Mouse (Mus musculus) kidney, embryonic 16.5 days (tissue): ENCODE results near the gene Hcfc2. TPM values are rescaled to one million over a fixed set of nuclear protein-coding genes. Genes with fewer than 3 reads are reported as not detected.

Source experiments
- ATAC-seq: fragments of 200-750 bp; cut with Nextera tagmentation; 2 replicates; pipeline ENCODE4 v1.8.0; 2017; ENCODE audit warnings: moderate TSS enrichment; ENCODE audit not compliant: low FRiP score, low TSS enrichment
- H3K27ac ChIP-seq: fragments of 300-500 bp; sonication (generic); 2 replicates; pipeline ENCODE4 v1.5.1; 2014; ENCODE audit warnings: low read length
- H3K27me3 ChIP-seq: fragments of 300-500 bp; sonication (generic); 2 replicates; pipeline ENCODE4 v1.6.1; 2014; ENCODE audit warnings: low read length, control low read depth, mixed read lengths; ENCODE audit not compliant: insufficient read depth
- H3K36me3 ChIP-seq: fragments of 300-500 bp; sonication (generic); 2 replicates; pipeline ENCODE4 v1.6.1; 2014; ENCODE audit warnings: low read length, control low read depth, mixed read lengths; ENCODE audit not compliant: insufficient read depth
- H3K4me1 ChIP-seq: fragments of 300-500 bp; sonication (generic); 2 replicates; pipeline ENCODE4 v1.6.1; 2014; ENCODE audit warnings: low read length, control low read depth, mixed read lengths; ENCODE audit not compliant: insufficient read depth
- H3K4me2 ChIP-seq: fragments of 300-500 bp; sonication (generic); replicated peaks from 2 replicates; pipeline ENCODE4 v1.6.1; 2014; ENCODE audit warnings: low read depth, low read length
- H3K4me3 ChIP-seq: fragments of 300-500 bp; sonication (generic); 2 replicates; pipeline ENCODE4 v1.5.1; 2014; ENCODE audit warnings: mild to moderate bottlenecking, low read length
- H3K9ac ChIP-seq: fragments of 300-500 bp; sonication (generic); replicated peaks from 2 replicates; pipeline ENCODE4 v1.6.1; 2014; ENCODE audit warnings: low read length
- H3K9me3 ChIP-seq: fragments of 300-500 bp; sonication (generic); 2 replicates; pipeline ENCODE4 v1.6.1; 2016; ENCODE audit warnings: low read length, control low read depth
- WGBS: fragments of 180-500 bp; shearing (Covaris S2); extraction: QIAGEN DNeasy Blood & Tissue Kit; methylation state at CpG from one replicate; pipeline ENCODE4 v1.1.7; 2014; 5-methylcytosine and 5-hydroxymethylcytosine counted together
- polyA plus RNA-seq: library from polyadenylated mRNA; unstranded; fragments of >200 nt; fragmentation: Nextera tagmentation; extraction: Ambion mirVana; gene quantifications from 2 replicates; pipeline ENCODE4 v1.2.1, GENCODE M21; 2015

The Hcfc2 gene
- polyA plus RNA-seq, 1 experiment from 2014 or later = 30.4 TPM

GRCm38 (mm10) chr10:82778791-82779549, 83.0 kb downstream of the Hcfc2 start:
- Histone ChIP-seq H3K4me2 (no peak overlapping the region), H3K27ac (no peak overlapping the region), H3K4me3 (no peak overlapping the region), H3K27me3 (no peaks in the 10 kb centered on the region), H3K9ac (no peak overlapping the region), H3K4me1 (peaks cover 4% of the 10 kb centered on the region; the same call in 1 of the 2 replicates), H3K36me3 (no peaks in the 10 kb centered on the region), H3K9me3 (no peaks in the 10 kb centered on the region)
- WGBS = 76% methylated on average over 8 of the region's 8 CpGs
- ATAC-seq = no peak

- no peak overlapping the region for H3K9ac ChIP-seq
- no peak overlapping the region for H3K4me2 ChIP-seq
- no peaks in the 10 kb centered on the region for H3K36me3 ChIP-seq
- H3K27me3 ChIP-seq = no peaks in the 10 kb centered on the region
- peaks cover 4% of the 10 kb centered on the region; the same call in 1 of the 2 replicates for H3K4me1 ChIP-seq
- H3K9me3 ChIP-seq = no peaks in the 10 kb centered on the region
- no peak overlapping the region for H3K4me3 ChIP-seq
- 99% methylated on average over 14 of the region's 14 CpGs for WGBS
- ATAC-seq = no peak
- no peak overlapping the region for H3K27ac ChIP-seq
Measured at GRCm38 (mm10) chr10:82779831-82780230, 83.9 kb downstream of the Hcfc2 start.

GRCm38 (mm10) chr10:82780322-82780721, 84.4 kb downstream of the Hcfc2 start:
- Histone ChIP-seq H3K9ac (no peak overlapping the region), H3K4me2 (no peak overlapping the region), H3K4me3 (no peak overlapping the region), H3K27me3 (no peaks in the 10 kb centered on the region), H3K27ac (no peak overlapping the region), H3K36me3 (no peaks in the 10 kb centered on the region), H3K4me1 (peaks cover 4% of the 10 kb centered on the region; the same call in 1 of the 2 replicates), H3K9me3 (no peaks in the 10 kb centered on the region)
- 94% methylated on average over 3 of the region's 3 CpGs for whole genome bisulfite sequencing
- ATAC-seq = no peak

- no peak overlapping the region for H3K9ac ChIP-seq
- no peak overlapping the region for H3K27ac ChIP-seq
- H3K4me1 ChIP-seq = peaks cover 4% of the 10 kb centered on the region; the same call in 1 of the 2 replicates
- no peaks in the 10 kb centered on the region for H3K9me3 ChIP-seq
- H3K27me3 ChIP-seq = no peaks in the 10 kb centered on the region
- H3K36me3 ChIP-seq = no peaks in the 10 kb centered on the region
- H3K4me2 ChIP-seq = no peak overlapping the region
- no peak overlapping the region for H3K4me3 ChIP-seq
- ATAC-seq = no peak
Measured at GRCm38 (mm10) chr10:82780816-82781215, 84.9 kb downstream of the Hcfc2 start.

GRCm38 (mm10) chr10:82782472-82782871, 86.5 kb downstream of the Hcfc2 start:
- no peak for ATAC-seq
- H3K27ac ChIP-seq = no peak overlapping the region
- WGBS = 30% methylated on average over 2 of the region's 2 CpGs

GRCm38 (mm10) chr10:82789181-82789580, 93.2 kb downstream of the Hcfc2 start:
- Histone ChIP-seq H3K9ac (no peak overlapping the region), H3K4me2 (no peak overlapping the region), H3K27ac (no peak overlapping the region), H3K4me3 (no peak overlapping the region), H3K36me3 (no peaks in the 10 kb centered on the region), H3K27me3 (no peaks in the 10 kb centered on the region), H3K4me1 (no peaks in the 10 kb centered on the region), H3K9me3 (no peaks in the 10 kb centered on the region)
- ATAC-seq = no peak

More at GRCm38 (mm10) chr10:82782472-82782871, 86.5 kb downstream of the Hcfc2 start:
- no peaks in the 10 kb centered on the region for H3K27me3 ChIP-seq
- H3K4me3 ChIP-seq = no peak overlapping the region
- H3K4me1 ChIP-seq = peaks cover 4% of the 10 kb centered on the region; the same call in 1 of the 2 replicates
- H3K4me2 ChIP-seq = no peak overlapping the region
- no peak overlapping the region for H3K9ac ChIP-seq
- no peaks in the 10 kb centered on the region for H3K36me3 ChIP-seq
- H3K9me3 ChIP-seq = no peaks in the 10 kb centered on the region

- Histone ChIP-seq H3K4me2 (no peak overlapping the region), H3K4me3 (no peak overlapping the region), H3K27ac (no peak overlapping the region), H3K27me3 (no peaks in the 10 kb centered on the region), H3K9ac (no peak overlapping the region), H3K9me3 (no peaks in the 10 kb centered on the region), H3K36me3 (no peaks in the 10 kb centered on the region), H3K4me1 (peaks cover 7% of the 10 kb centered on the region)
- WGBS = 91% methylated on average over 5 of the region's 5 CpGs
- ATAC-seq = no peak
Measured at GRCm38 (mm10) chr10:82790504-82790903, 94.5 kb downstream of the Hcfc2 start.

- Histone ChIP-seq H3K9ac (no peak overlapping the region), H3K4me1 (peaks cover 18% of the 10 kb centered on the region), H3K36me3 (no peaks in the 10 kb centered on the region), H3K4me2 (no peak overlapping the region), H3K9me3 (no peaks in the 10 kb centered on the region), H3K27me3 (no peaks in the 10 kb centered on the region), H3K4me3 (no peak overlapping the region), H3K27ac (no peak overlapping the region)
- no peak for ATAC-seq
- WGBS = 94% methylated on average over 3 of the region's 3 CpGs
Measured at GRCm38 (mm10) chr10:82791713-82792112, 95.8 kb downstream of the Hcfc2 start.

Other genes starting within 250 kb of the Hcfc2 start
- gene Gm1553, start 203.5 kb upstream of the Hcfc2 start, polyA plus RNA-seq = not detected in 2 replicates
- gene 1190007I07Rik, start 72.9 kb upstream of the Hcfc2 start, polyA plus RNA-seq = 43.2 and 45.3 TPM in 2 replicates
- gene Tdg, start 66.3 kb upstream of the Hcfc2 start, polyA plus RNA-seq = 158 and 159 TPM in 2 replicates
- gene Glt8d2, start 5.5 kb upstream of the Hcfc2 start, polyA plus RNA-seq = 3.0 and 4.1 TPM in 2 replicates
- gene Nfyb, start 68.0 kb downstream of the Hcfc2 start, polyA plus RNA-seq = 47.1 and 48.3 TPM in 2 replicates
- 112 and 113 TPM in 2 replicates for gene Txnrd1, start 137.8 kb downstream of the Hcfc2 start, polyA plus RNA-seq
- 0.16 and 0.40 TPM in 2 replicates for gene Eid3, start 170.5 kb downstream of the Hcfc2 start, polyA plus RNA-seq